In genomic region chr11:84079887-84080286, GRCm38 (mm10) we compare ENCODE assay signal across 21 mouse cellular contexts. TPM values are rescaled to one million over a fixed set of nuclear protein-coding genes. Genes with fewer than 3 reads are reported as not detected.
DNase-seq lines count a peak whose midpoint lies in the region; ATAC-seq and TF ChIP-seq lines count a peak whose summit lies in the region.
"Had no signal": no experiment of that assay in that cellular context is flagged by ENCODE, and none has a peak within 500 bp of the region (broad histone marks: within the 10 kb centered on the region; RNA-seq: fewer than 3 reads in every experiment).

No protein-coding gene starts in this region.

- H3K79me2 ChIP-seq in C2C12 (ENCODE audit: control insufficient read depth, insufficient read depth) = no peaks in the 10 kb centered on the region

- H3K27me3 ChIP-seq in heart, embryonic 11.5 days (ENCODE audit: control insufficient read depth, insufficient read depth, low read length) = no peaks in the 10 kb centered on the region
- no peaks in the 10 kb centered on the region for H3K27me3 ChIP-seq in intestine, embryonic 14.5 days (replicated peaks; ENCODE audit: control insufficient read depth, insufficient read depth, low read length)
- H3K27me3 ChIP-seq in intestine, embryonic 16.5 days (replicated peaks; ENCODE audit: control insufficient read depth, insufficient read depth, low read length) = no peaks in the 10 kb centered on the region
- H3K27me3 ChIP-seq in C2C12 (ENCODE audit: control insufficient read depth, insufficient read depth, insufficient read length) = no peaks in the 10 kb centered on the region
- no peaks in the 10 kb centered on the region for H3K27me3 ChIP-seq in lung, postnatal 0 days (replicated peaks; ENCODE audit: insufficient read depth, low read length)
- no peaks in the 10 kb centered on the region for H3K27me3 ChIP-seq in neural tube, embryonic 15.5 days (replicated peaks)
- H3K27me3 ChIP-seq: limb, embryonic 13.5 days had no signal

- peaks cover 7% of the 10 kb centered on the region; the same call in 1 of the 2 replicates for H3K36me3 ChIP-seq in heart, embryonic 11.5 days (ENCODE audit: control insufficient read depth, insufficient read depth, low read length)
- H3K36me3 ChIP-seq in intestine, embryonic 14.5 days (ENCODE audit: control insufficient read depth, insufficient read depth, low read length) = peaks cover 41% of the 10 kb centered on the region
- peaks cover 2% of the 10 kb centered on the region; the same call in 1 of the 2 replicates for H3K36me3 ChIP-seq in intestine, embryonic 16.5 days (ENCODE audit: control insufficient read depth, insufficient read depth, low read length)
- peaks cover 34% of the 10 kb centered on the region for H3K36me3 ChIP-seq in C2C12 (ENCODE audit: control insufficient read depth, insufficient read depth)
- H3K36me3 ChIP-seq in lung, postnatal 0 days (ENCODE audit: insufficient read depth, low read length) = no peaks in the 10 kb centered on the region
- peaks cover 41% of the 10 kb centered on the region for H3K36me3 ChIP-seq in neural tube, embryonic 15.5 days

- peaks cover 13% of the 10 kb centered on the region for H3K4me1 ChIP-seq in heart, embryonic 11.5 days (ENCODE audit: control insufficient read depth, insufficient read depth, low read length)
- H3K4me1 ChIP-seq in intestine, embryonic 14.5 days (replicated peaks; ENCODE audit: control insufficient read depth, insufficient read depth, low read length) = no peaks in the 10 kb centered on the region
- no peaks in the 10 kb centered on the region for H3K4me1 ChIP-seq in intestine, embryonic 16.5 days (ENCODE audit: control insufficient read depth, insufficient read depth, low read length)
- H3K4me1 ChIP-seq in lung, postnatal 0 days (ENCODE audit: insufficient read depth, low read depth, low read length) = peaks cover 4% of the 10 kb centered on the region; the same call in 1 of the 2 replicates
- H3K4me1 ChIP-seq in neural tube, embryonic 15.5 days = no peaks in the 10 kb centered on the region

- H3K4me3 ChIP-seq in heart, embryonic 11.5 days (ENCODE audit: low read depth, low read length) = no peak overlapping the region
- H3K4me3 ChIP-seq in intestine, embryonic 14.5 days (ENCODE audit: low read depth, low read length) = no peak overlapping the region
- no peak overlapping the region for H3K4me3 ChIP-seq in intestine, embryonic 16.5 days (ENCODE audit: low read length)
- no peak overlapping the region for H3K4me3 ChIP-seq in C2C12 (ENCODE audit: insufficient read depth, poor library complexity, severe bottlenecking)
- no peak overlapping the region for H3K4me3 ChIP-seq in lung, postnatal 0 days (ENCODE audit: low read depth, low read length)
- no peak overlapping the region for H3K4me3 ChIP-seq in neural tube, embryonic 15.5 days (replicated peaks)
- H3K4me3 ChIP-seq: limb, embryonic 13.5 days had no signal

- intact Hi-C loops in heart, postnatal 14 days (cut with DNase I) = no loop called here

- 0 out of 2 replicates have a peak overlapping the region, but pooled peaks have one; percentile 32 for H3K27ac ChIP-seq in heart, embryonic 11.5 days (ENCODE audit: low read depth, low read length)
- no peak overlapping the region for H3K27ac ChIP-seq in intestine, embryonic 14.5 days (ENCODE audit: low read depth)
- H3K27ac ChIP-seq in intestine, embryonic 16.5 days (ENCODE audit: low read length) = no peak overlapping the region
- peak overlapping the region; percentile 75 for H3K27ac ChIP-seq in lung, postnatal 0 days (ENCODE audit: low read length)
- no peak overlapping the region for H3K27ac ChIP-seq in neural tube, embryonic 15.5 days (replicated peaks)
- H3K27ac ChIP-seq: hindbrain, postnatal 0 days; limb, embryonic 13.5 days; liver, embryonic 14.5 days had no signal

- ATAC-seq in heart, embryonic 11.5 days (replicated peaks; ENCODE audit: insufficient number of reproducible peaks, low FRiP score, low TSS enrichment) = no peak; the same call in 1 of the 2 replicates
- 0 out of 2 replicates have a peak, but pooled peaks have one; percentile 15 for ATAC-seq in intestine, embryonic 14.5 days (replicated peaks; ENCODE audit: low FRiP score, low TSS enrichment, low read depth)
- no peak for ATAC-seq in intestine, embryonic 16.5 days
- peak; percentile 85 for ATAC-seq in lung, postnatal 0 days
- no peak for ATAC-seq in neural tube, embryonic 15.5 days (ENCODE audit: low FRiP score)
- ATAC-seq: activated CD4-positive, CD25-positive, alpha-beta regulatory T cell, adult 4 months; forebrain, postnatal 0 days; hindbrain, postnatal 0 days; midbrain, embryonic 16.5 days had no signal

- 59% methylated on average over 4 of the region's 4 CpGs for WGBS in heart, embryonic 11.5 days (ENCODE audit: insufficient replicate concordance)
- WGBS in intestine, embryonic 14.5 days = 77% methylated on average over 4 of the region's 4 CpGs
- 71% methylated on average over 4 of the region's 4 CpGs for WGBS in intestine, embryonic 16.5 days
- WGBS in lung, postnatal 0 days = 49% methylated on average over 4 of the region's 4 CpGs
- 75% methylated on average over 4 of the region's 4 CpGs for WGBS in neural tube, embryonic 15.5 days

- no peak for TF ChIP-seq CTCF in C2C12 (IDR thresholded peaks at IDR 0.05; ENCODE audit: control insufficient read depth, insufficient read depth, insufficient read length)
- TF ChIP-seq CTCF in lung, postnatal 0 days (IDR thresholded peaks at IDR 0.05) = no peak

- no peaks in the 10 kb centered on the region for H3K79me3 ChIP-seq in C2C12 (ENCODE audit: low read depth)

- DNase-seq in heart, postnatal 14 days = no peak
- no peak for DNase-seq in intestine, embryonic 14.5 days (ENCODE audit: low spot score)
- DNase-seq in lung, postnatal 0 days (ENCODE audit: low spot score) = peak; percentile 79
- no peak for DNase-seq in thymus, postnatal 14 days
- DNase-seq: adrenal gland, postnatal 14 days; cerebellum, adult 11-12 months; cerebellum, postnatal 25 days; forebrain, postnatal 0 days; gastrocnemius, postnatal 14 days; right cerebral cortex, adult 18-20 months; thymus, adult 18-20 months had no signal

- no peak overlapping the region for H3ac ChIP-seq in C2C12 (ENCODE audit: control insufficient read depth, insufficient read length, low read depth)

- peak; percentile 87 for TF ChIP-seq EP300 in lung, postnatal 0 days (IDR thresholded peaks at IDR 0.05)

- H3K9me3 ChIP-seq in heart, embryonic 11.5 days (replicated peaks; ENCODE audit: control insufficient read depth, low read length) = no peaks in the 10 kb centered on the region
- no peaks in the 10 kb centered on the region for H3K9me3 ChIP-seq in intestine, embryonic 14.5 days (ENCODE audit: control insufficient read depth, low read length)
- H3K9me3 ChIP-seq in intestine, embryonic 16.5 days (ENCODE audit: control insufficient read depth, low read length) = no peaks in the 10 kb centered on the region
- no peaks in the 10 kb centered on the region for H3K9me3 ChIP-seq in lung, postnatal 0 days (ENCODE audit: low read length)
- H3K9me3 ChIP-seq in neural tube, embryonic 15.5 days (replicated peaks) = no peaks in the 10 kb centered on the region
- H3K9me3 ChIP-seq: limb, embryonic 13.5 days had no signal

- no peak overlapping the region for H3K9ac ChIP-seq in heart, embryonic 11.5 days (ENCODE audit: low read depth, low read length)
- H3K9ac ChIP-seq in intestine, embryonic 14.5 days (ENCODE audit: low read length) = no peak overlapping the region
- no peak overlapping the region for H3K9ac ChIP-seq in intestine, embryonic 16.5 days (ENCODE audit: low read depth, low read length)
- no peak overlapping the region for H3K9ac ChIP-seq in lung, postnatal 0 days (replicated peaks; ENCODE audit: low read depth)
- no peak overlapping the region for H3K9ac ChIP-seq in neural tube, embryonic 15.5 days (replicated peaks)
- H3K9ac ChIP-seq: forebrain, postnatal 0 days; limb, embryonic 13.5 days; liver, embryonic 14.5 days had no signal

- H3K4me2 ChIP-seq in heart, embryonic 11.5 days = no peak overlapping the region
- H3K4me2 ChIP-seq in intestine, embryonic 14.5 days (ENCODE audit: low read length) = no peak overlapping the region
- no peak overlapping the region for H3K4me2 ChIP-seq in intestine, embryonic 16.5 days (ENCODE audit: low read depth, low read length)
- no peak overlapping the region for H3K4me2 ChIP-seq in lung, postnatal 0 days (replicated peaks; ENCODE audit: low read depth, low read length)
- H3K4me2 ChIP-seq in neural tube, embryonic 15.5 days = no peak overlapping the region
- H3K4me2 ChIP-seq: limb, embryonic 13.5 days had no signal

TF ChIP-seq in C2C12, 6 proteins besides CTCF, POLR2A, EP300 and RAD21 (continues in another document):
- TF ChIP-seq MYOG (IDR thresholded peaks at IDR 0.05; ENCODE audit: control insufficient read depth, extremely low read depth, insufficient read length) = no peak

RNA-seq across cellular contexts. Expression of gene Dusp14, which starts 10.8 kb away (rescaled TPM):
- polyA plus RNA-seq in heart, embryonic 11.5 days (2014; fragmentation: Nextera tagmentation; extraction: Ambion mirVana) = 6.1 and 6.3 TPM in 2 replicates
- under 1 TPM; 0.69 to 0.76 TPM for total RNA-seq in heart, postnatal 14 days (2021)
- 16.0 and 20.6 TPM in 2 replicates for polyA plus RNA-seq in intestine, embryonic 14.5 days (2014; fragmentation: Nextera tagmentation; extraction: Ambion mirVana)
- 17.3 and 18.3 TPM in 2 replicates for polyA plus RNA-seq in intestine, embryonic 16.5 days (2015; fragmentation: Nextera tagmentation; extraction: Ambion mirVana)
- polyA plus RNA-seq in C2C12 (2012; fragmentation: generic; extraction: Trizol) = 25.4 TPM
- 66.7 and 69.2 TPM in 2 replicates for polyA plus RNA-seq in lung, postnatal 0 days (2015; fragmentation: Nextera tagmentation; extraction: Ambion mirVana)
- 6.0 and 11.5 TPM in 2 replicates for polyA plus RNA-seq in neural tube, embryonic 15.5 days (2015; fragmentation: Nextera tagmentation; extraction: Ambion mirVana)
- total RNA-seq: megakaryocyte-erythroid progenitor cell, adult 5-6 weeks had no signal

RNA-seq across cellular contexts. Expression of gene Tada2a, which starts 49.5 kb away (rescaled TPM):
- polyA plus RNA-seq in heart, embryonic 11.5 days (2014; fragmentation: Nextera tagmentation; extraction: Ambion mirVana) = 21.3 and 24.2 TPM in 2 replicates
- 1 to 10 TPM; 6.2 to 6.3 TPM for total RNA-seq in heart, postnatal 14 days (2021)
- 31.8 and 35.3 TPM in 2 replicates for polyA plus RNA-seq in intestine, embryonic 14.5 days (2014; fragmentation: Nextera tagmentation; extraction: Ambion mirVana)
- 20.9 and 23.2 TPM in 2 replicates for polyA plus RNA-seq in intestine, embryonic 16.5 days (2015; fragmentation: Nextera tagmentation; extraction: Ambion mirVana)
- 10.2 TPM for polyA plus RNA-seq in C2C12 (2012; fragmentation: generic; extraction: Trizol)
- 14.9 and 15.0 TPM in 2 replicates for polyA plus RNA-seq in lung, postnatal 0 days (2015; fragmentation: Nextera tagmentation; extraction: Ambion mirVana)
- 27.1 and 28.4 TPM in 2 replicates for polyA plus RNA-seq in neural tube, embryonic 15.5 days (2015; fragmentation: Nextera tagmentation; extraction: Ambion mirVana)

RNA-seq across cellular contexts. Expression of gene Acaca, which starts 49.6 kb away (rescaled TPM):
- 11.9 and 12.1 TPM in 2 replicates for polyA plus RNA-seq in heart, embryonic 11.5 days (2014; fragmentation: Nextera tagmentation; extraction: Ambion mirVana)
- total RNA-seq in heart, postnatal 14 days (2021) = 10 to 100 TPM; 11.4 to 12.5 TPM
- polyA plus RNA-seq in intestine, embryonic 14.5 days (2014; fragmentation: Nextera tagmentation; extraction: Ambion mirVana) = 23.6 and 25.8 TPM in 2 replicates
- polyA plus RNA-seq in intestine, embryonic 16.5 days (2015; fragmentation: Nextera tagmentation; extraction: Ambion mirVana) = 8.3 and 8.5 TPM in 2 replicates
- polyA plus RNA-seq in C2C12 (2012; fragmentation: generic; extraction: Trizol) = 29.9 TPM
- polyA plus RNA-seq in lung, postnatal 0 days (2015; fragmentation: Nextera tagmentation; extraction: Ambion mirVana) = 6.5 and 7.9 TPM in 2 replicates
- 19.2 and 22.9 TPM in 2 replicates for polyA plus RNA-seq in neural tube, embryonic 15.5 days (2015; fragmentation: Nextera tagmentation; extraction: Ambion mirVana)

Comparison
In these comparisons a context has a peak if more than half of its experiments do, and no peak if none do; other contexts are left out.
1. ATAC-seq: peak in intestine, embryonic 14.5 days (single experiment) and lung, postnatal 0 days (single experiment); none in heart, embryonic 11.5 days (single experiment), intestine, embryonic 16.5 days (single experiment) and neural tube, embryonic 15.5 days (single experiment).
2. H3K27ac ChIP-seq: peak in heart, embryonic 11.5 days (single experiment) and lung, postnatal 0 days (single experiment); none in intestine, embryonic 14.5 days (single experiment), intestine, embryonic 16.5 days (single experiment) and neural tube, embryonic 15.5 days (single experiment).